Mouse (Mus musculus) skeletal muscle tissue, adult 2 months (tissue): ENCODE measurements around the gene Gbp5.

Experiments
- DNase-seq: peaks from one replicate; pipeline ENCODE4 v3.0.0-alpha.2; 2012; ENCODE audit warnings: low read depth, low spot score

Gbp5 gene

DNA sequence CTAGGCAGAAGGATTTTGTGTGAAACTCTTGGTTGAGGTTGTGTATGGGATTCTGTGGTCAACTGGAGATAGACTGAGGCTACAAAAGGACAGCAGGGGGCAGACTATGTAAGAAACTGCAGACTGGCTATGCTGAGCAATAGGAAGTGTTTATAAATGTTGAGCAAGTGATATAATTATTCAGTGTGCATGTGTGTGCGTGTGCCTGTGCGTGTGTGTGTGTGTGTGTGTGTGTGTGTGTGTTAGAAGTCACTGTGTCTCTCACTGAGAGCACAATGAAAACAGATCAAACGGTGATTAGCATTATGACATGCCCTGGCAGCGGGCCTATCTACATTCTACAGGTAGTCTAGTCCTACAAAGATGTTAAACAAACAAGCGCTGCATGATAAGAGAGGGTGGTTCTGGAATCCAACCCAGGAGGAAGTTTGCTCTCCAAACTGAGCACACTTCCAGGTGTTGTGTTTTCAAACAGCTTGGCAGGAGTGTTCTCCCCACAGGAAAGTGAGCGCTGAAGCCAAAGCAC, at the start of gene Gbp5:
Gene Gbp5 (plus strand): TSS at position 443 of the 526 bp plus-strand sequence.
- DNase-seq, result peak; percentile 75

DNA sequence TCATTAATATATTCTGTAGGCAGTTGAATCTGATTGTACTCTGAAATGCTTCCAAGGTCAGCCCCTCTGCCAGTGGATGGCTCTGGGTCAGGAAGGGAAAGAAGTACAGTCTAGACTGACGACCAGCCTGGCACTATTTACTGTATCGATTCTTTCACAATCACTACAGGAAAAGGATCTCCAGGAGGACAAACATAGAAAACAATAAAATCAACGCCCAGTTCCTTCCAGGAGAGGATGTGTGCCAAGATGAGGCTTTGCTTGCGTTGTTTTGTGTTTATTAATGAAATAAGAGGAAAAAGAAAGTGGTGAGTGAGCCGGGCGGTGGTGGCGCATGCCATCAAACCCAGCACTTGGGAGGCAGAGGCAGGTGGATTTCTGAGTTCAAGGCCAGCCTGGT, 39.6 kb upstream of the Gbp5 start:
- no peak for DNase-seq

DNA sequence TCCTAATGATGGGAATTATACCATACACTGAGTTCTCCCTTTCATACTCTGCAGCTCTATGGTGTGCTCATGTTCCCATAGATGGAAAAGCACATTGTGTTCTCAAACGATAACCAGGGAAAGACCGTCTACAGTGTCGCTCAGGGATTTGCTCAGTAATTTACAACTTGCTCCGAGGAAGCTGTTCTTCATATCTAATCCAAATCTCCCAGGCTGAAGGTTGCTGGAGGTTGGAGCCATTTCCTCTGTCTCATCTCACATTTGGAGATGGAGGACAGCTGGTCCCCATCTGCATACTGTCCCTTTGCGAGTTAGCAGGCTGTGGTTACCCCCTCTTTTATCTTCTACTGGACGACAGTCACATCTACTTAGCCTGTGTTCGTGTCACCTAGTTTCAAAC, 34.5 kb upstream of the Gbp5 start:
- DNase-seq, result no peak

DNA sequence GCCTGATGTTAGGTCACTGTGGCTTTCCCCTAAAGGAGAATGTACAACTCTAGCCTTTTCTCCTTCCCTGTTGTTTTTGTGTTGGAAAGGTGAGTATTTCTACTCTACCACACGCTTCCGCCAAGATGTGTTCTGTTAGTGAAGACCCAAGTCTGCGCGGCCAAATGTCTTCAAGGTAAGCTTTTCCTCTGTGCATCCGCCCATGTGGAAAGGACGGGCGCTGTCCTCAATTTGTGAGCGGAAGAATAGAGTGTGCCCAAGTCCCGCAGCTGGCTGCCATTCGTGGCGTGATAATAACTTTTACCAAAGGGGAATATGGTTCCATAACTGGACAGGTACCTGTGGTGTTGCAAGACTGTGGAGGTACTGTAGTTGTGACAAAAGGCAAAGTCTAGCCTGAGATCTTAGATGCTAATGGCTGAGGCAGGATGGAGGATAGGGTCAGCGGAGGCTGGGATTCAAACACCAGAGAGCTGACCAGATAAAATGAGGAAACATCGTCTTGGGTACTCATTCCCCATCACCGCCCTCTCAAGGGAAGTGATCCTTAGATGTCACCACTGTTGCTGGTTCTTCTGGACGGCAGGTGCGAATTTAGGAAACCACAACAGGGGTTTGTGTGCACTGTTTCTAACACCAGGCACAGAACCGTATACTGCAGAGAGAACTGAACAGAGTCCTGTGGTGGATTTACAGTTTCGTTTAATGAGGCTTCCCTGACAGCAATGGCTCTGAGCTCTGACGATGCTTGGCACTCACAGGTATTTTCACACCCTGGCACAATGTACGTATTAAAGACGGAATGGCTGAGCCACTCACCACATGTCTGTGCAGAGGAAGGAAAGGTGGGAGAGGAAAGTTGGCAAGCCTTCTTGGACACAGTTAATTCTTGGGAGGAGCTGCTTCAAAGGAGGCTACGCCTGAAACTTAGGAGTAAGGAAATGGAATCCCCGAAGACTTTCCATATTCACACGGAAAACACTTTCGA, 30.7 kb upstream of the Gbp5 start:
- DNase-seq, result no peak

DNA sequence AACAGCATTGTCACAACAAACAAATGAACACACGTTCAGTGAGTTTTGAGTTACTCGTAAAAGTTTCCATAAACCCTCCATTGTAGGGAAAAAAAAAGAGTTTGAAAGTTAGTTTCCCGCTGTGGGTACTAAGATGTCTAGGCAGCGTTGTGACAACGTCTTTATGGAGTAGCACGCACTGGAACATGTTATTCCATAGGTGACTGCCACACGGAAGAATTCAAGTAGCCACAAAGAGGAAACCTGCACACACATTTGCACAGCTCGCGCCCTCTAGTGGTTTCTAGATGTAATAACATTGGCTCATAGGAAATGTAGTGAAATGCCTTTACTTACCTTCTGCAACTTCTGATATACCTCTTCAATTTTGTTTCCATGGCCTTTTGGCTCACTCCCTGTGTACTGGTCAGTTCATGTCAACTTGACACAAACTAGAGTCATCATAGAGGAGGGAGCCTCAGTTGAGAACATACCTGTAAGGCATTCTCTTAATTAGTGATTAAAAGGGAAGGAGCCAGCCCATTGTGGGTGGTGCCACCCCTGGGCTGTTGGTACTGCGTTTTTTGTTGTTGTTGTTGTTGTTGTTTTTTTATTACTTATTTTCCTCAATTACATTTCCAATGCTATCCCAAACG, 19.3 kb upstream of the Gbp5 start:
- DNase-seq, result no peak

DNA sequence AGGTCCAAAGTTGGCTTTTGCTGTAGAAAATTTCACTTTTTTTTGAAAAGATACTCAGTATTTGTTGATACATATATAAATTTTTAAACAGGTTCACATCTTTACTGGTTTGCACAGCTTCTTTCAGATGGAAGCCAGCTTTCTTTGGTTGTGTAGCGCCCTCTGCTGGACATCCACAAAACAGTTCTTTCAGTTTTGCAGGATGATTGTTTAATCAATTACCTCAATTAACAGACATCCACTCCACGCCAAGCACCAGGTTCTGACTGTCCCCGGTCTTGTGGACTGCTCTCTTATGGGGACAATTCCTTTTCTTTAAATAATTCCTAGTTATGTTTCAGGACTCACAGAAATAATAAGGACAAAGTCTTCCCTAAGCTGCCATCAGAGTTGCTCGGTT, 17.9 kb upstream of the Gbp5 start:
- DNase-seq, result no peak

DNA sequence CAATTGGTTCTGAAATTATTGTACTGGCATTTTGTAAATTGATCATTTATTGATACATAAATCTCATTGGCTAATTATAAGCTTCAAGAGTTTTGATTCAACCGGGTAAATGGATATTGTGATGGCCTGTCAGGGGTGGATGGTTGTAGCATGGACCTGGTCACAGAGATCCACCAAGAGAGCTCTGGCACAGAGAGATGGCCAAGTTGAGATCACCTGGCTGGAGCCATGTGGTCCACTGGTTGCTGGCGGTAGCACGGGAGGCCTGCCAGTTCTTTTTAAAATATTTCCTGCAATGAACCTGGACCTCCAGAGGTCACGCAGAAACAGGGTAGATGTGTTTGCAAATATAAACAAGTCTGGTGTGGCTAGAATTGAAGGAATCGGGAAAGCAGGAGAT, 15.9 kb upstream of the Gbp5 start:
- DNase-seq, result no peak

DNA sequence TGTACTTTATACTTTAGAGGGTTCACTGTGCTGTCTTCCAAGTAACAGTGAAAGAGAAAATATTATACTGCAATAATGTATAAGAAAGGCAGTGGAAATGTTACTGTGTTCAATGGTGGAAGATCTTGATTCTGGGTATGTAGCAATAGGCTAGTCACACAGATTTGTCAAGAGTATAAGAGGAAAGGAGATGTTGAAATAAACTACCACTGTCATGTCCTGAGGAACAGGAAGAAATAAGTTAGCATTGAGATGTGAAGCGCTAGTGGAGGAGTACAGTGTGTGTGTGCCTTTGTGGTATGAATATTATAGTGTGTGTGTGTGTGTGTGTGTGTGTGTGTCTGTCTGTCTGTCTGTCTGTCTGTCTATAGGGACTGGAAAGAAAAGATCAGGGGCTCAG, 15.4 kb upstream of the Gbp5 start:
- DNase-seq, result no peak

DNA sequence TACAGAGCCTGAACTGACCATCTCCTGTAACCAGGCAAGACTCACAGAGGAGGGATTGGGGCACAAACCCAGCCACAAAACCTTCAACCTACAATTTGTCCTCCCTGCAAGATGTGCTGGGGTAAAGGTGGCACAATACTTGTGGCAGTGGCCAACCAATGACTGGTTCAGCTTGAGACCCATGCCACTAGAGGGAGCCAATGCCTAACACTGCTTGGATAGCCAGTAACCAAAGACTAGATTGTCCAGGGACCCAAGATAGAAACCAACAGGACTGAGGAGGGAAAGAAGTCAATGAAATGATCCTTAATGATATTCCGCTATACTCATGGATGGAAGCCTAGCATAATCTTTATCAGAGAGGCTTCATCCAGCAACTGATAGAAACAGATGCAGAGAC, 3.3 kb upstream of the Gbp5 start:
- peak; percentile 55 for DNase-seq

DNA sequence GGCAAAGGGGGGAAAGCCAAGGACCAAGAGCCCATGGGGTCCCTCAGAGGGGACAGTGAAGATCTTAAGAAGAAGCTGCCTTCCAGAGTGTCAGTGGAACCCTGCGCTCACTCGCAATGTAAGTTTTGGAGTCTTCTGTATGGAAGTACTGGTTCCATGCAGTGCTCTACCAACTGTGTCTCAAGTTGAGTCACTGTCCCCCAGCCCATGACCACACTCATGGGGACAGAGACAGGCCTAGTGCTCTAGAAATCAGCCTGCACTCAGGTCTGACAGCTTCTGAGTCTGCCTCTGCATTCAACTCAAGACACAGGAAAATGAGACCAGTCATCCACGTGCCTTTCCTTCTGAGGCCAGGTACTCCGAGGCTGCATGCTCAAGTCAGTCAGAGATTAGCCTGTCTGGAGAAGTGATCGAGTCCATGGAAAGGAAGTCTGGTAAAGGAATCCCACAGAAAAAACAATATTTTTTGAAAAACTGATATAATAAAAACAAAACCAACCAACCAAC, 1.4 kb downstream of the Gbp5 start:
- no peak for DNase-seq

DNA sequence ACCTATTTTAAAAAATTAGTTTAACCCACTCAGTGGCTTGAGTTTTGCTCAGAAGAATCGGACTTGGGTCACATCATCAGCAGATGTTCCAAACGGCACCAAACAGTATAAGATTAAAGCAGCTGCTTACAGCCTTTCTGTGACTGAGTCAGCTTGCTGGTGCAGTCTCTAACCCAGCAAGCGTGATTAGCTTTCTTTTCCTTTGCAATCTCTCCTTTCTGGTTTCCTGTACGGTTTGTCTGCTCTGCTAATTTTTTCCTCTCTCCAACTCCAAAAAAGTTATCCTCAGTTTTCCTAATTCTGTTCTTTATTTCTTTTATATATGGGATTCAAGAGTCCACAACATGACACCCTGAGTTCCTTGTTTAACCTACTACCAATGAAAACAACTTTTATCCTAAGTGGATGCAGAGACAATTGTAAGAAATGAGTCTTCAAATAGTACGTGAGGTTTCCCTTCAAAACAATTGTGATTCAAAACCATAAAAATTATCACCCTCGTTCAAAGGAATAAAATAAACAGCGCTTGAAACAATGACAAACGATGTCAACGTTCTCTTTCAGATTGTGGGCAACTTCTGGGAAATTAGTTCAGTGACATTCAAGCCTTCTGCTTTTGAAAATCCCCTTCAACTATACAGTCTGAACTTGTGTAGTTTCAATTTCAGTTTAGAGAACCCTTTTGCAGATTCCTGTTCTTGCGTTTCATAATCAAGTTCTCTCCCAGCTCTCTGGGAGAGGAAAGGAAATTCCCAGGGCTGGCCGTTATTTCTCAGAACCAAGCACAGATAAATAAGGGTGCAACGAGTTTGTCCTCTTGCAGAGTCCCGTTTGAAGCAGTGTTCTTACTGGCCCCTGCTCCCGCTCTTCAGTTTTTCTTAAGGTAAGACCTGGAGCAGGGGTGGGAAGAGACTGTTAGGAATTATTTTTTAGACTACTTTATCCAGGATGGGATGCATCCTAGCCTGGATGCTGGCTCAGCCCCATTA, 2.6 kb downstream of the Gbp5 start:
- peak; percentile 25 for DNase-seq

DNA sequence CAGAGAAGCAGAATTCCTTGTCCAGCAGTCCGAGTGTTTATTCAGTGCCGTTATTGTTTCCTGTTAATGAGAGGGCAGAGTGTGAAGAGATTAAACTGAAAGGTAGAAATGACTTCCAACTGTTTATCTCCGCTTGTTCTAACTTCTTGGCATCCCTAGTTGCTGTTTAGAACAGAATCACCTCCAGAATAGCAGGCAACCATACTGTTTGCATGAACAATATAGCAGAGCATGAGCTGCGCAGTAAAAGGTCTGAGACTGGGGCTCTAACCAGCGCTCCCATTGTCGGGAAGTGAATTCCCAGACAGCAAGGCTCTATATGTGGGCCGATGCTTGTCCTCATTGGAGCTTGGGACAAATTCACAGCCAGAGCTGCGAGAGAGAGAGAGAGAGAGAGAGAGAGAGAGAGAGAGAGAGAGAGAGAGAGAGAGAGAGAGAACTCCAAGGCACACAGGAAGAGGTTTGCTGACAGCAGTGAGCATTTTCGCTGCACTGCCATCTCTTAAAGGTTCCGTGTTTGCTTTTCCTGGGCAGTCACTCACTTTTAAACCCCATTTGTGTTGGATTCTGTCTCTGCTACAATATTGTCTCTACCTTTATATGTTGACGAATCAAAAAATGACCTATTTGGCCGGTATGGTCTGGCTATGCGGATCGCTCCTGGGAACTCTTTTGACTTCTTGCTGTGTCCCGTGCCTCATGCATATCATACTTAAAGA, 3.5 kb downstream of the Gbp5 start:
- no peak for DNase-seq

DNA sequence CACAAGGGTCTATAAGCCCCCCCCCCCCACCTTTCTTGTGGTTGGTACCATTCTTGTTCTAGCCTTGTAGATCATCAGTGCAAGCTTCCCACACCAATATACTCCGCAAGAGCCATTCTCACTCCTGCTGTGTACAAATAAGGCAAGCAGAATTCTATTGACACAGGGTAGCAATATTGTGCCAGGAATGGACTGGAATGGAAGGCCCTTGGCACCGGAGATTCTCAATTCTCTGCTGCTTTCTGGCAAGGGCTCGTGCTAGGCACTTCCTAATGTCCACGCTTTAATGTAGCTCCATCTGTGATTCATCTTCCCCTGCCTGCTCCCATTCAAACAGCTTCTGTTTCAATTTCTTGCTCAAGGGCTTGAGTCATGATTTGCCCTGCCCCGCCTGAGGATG, 5.2 kb downstream of the Gbp5 start:
- DNase-seq, result no peak

DNA sequence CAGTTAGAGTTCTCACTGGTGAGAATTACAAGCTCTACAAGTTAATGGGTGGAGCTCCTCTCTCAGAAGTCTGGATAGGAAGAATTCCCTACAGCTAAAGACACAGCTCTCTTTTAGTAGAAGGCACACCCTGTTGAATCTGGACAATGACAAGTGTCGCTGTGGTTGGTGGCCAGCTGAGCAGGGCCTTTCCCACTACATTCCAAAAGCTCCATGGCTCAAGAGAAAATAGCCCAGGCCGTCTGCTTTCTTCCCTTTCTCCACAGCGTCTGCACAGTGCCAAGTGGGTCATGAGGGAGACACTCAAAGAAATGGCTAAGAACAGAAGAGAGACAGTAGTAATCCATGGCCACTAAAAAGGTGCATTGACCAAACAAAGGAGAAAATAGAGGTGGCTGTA, 34.3 kb downstream of the Gbp5 start:
- DNase-seq, result no peak

DNA sequence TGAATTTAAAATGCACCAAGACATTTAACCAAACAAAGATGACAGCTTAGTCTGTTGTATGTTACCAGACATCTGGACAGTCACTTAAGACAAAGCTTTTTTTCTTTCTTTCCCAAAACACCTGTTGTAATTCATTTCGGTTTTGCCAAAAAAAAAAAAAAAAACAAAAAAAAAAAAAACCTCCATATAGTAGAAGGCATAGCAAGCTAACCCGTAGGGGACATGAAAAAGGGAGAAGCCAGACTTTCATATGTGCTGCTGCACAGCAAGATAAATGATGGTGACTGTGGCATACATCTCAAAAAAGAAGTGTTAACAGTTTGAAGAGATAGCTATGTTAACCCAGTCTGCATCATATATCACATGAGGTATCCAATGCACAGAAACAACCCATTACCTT, 35.8 kb downstream of the Gbp5 start:
- DNase-seq, result no peak

DNA sequence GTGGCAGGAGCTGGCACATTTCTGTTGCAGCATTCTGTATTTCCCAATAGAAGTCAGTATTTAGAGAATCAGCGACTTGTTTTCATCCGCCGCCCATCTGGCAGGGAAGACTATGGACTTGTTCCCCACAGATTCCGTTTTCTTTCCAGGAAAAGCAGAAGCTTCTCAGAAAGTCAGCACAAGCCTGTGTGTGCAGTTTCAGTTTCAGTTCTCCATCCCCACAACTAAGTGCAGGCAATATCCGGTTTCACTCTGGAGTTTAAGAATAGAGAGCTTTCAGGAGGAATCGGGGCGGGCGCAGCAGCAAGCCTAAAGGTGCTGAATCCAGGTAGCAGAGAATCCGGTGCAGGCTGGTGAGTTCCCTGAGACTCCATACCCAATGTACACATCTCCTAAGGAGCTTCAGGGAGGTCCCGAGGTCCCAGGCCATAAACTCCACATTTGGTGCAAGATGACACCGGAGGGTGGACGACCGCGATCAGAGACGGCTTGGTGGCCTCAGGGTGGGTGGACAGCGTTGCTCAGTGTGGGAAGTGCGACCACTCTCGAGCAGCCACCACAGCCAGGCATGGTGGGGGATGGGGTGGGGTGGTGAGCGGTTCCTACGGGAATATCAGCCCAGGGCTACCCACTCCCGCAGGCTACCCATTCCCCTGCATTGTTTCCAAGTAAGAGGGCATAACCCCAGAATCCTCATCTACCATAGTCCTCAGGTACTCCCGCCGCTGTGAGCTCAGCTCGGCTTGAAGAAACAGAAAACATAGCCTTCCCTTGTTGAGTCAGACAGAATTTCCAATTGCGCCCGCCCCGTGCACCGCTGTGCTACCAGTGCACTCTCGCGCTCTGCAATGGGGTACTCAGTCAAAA, 36.5 kb downstream of the Gbp5 start, which contains the start of gene Gbp7:
Gene Gbp7 (plus strand): TSS at position 256 of the 867 bp plus-strand sequence.
- DNase-seq, result peak; percentile 83

DNA sequence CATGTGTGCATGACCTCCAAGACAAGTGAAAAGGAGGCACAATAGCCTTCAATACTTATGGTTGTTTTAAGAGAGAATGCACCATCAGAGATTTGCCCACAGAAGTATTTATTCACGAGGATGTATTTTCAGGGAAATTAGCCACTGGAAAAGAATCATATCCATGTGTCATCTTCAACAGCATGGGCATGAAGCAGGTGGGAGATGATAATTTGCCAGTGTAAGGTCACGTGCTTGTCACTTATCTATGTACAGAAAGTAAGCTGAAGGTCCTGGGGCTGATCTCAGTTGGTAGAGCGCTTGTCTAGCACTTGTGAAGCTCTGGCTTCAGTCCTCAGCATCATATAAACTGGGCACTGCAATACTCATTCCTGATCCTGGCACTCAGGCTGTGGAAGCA, 37.8 kb downstream of the Gbp5 start:
- no peak for DNase-seq

DNA sequence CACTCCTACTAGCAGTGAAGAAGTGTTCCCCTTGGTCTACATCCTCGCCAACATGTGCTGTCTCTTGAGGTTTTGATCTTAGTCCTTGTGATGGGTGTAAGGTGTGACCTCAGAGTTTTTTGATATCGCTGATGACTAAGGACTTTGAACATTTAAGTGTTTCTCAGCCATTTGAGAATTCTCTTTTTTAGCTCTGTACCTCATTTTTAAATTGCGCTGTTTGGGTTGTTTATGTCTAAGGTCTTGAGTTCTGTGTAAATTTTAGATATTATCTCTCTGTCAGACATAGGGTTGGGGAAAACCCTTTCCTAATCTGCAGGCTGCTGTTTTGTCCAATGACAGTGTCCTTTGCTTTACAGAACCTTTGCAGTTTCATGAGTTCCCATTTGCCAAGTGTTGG, 39.4 kb downstream of the Gbp5 start:
- no peak for DNase-seq

DNA sequence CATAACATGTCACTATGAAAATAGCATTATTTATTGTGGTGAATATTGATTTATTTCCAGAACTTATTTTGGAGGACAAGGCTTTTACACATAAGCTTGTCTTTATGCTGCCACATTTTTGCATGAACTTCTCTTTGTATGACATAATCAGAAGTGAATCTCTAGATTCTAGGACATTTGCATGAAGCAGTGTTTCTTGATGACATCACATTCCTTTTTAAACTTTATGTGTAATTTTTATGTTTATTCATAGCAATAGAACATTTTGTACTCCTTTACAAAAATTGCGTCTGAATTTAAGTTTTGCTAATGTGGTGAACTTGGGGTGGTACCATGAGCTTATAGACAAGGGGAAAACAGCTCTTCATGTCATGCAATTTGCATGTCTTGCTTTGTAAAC, 41.9 kb downstream of the Gbp5 start:
- no peak for DNase-seq

DNA sequence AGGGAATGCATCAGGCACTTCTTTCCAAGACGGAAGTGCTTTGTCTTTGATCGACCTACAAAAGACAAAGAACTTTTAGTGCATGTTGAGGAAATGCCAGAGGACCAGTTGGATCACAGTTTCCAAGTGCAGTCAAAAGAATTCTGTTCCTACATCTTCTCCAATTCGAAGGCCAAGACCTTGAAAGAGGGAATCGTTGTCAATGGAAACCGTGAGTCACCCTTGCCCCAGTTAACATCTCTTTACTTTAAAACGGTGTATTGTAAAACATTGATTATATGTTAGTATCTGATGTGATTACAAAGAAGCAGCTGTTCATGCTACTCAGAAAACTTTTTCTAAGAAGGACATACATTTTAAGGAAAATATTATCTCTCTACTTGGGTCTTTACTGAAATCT, 47.6 kb downstream of the Gbp5 start:
- DNase-seq, result no peak
